18 mouse cellular contexts compared by ENCODE assay signal in genomic region chr1:152578944-152579343, GRCm38 (mm10).
DNase-seq lines count a peak whose midpoint lies in the region; ATAC-seq lines count a peak whose summit lies in the region.
"Had no signal": no experiment of that assay in that cellular context is flagged by ENCODE, and none has a peak within 500 bp of the region (broad histone marks: within the 10 kb centered on the region; RNA-seq: fewer than 3 reads in every experiment).

No protein-coding gene starts in this region.

- H3K4me1 ChIP-seq in heart, embryonic 15.5 days (replicated peaks), result peaks cover 71% of the 10 kb centered on the region
- peaks cover 63% of the 10 kb centered on the region for H3K4me1 ChIP-seq in brown adipose tissue, adult 24 weeks (ENCODE audit: control insufficient read depth, insufficient read depth, insufficient read length, low read length)
- H3K4me1 ChIP-seq in embryonic facial prominence, embryonic 10.5 days, result peaks cover 97% of the 10 kb centered on the region
- peaks cover 66% of the 10 kb centered on the region for H3K4me1 ChIP-seq in kidney, embryonic 16.5 days (ENCODE audit: insufficient read depth, low read length)
- H3K4me1 ChIP-seq in forebrain, embryonic 15.5 days, result peaks cover 15% of the 10 kb centered on the region

- DNase-seq in heart, postnatal 36 days, result no peak
- DNase-seq in embryonic facial prominence, embryonic 10.5 days (ENCODE audit: low spot score), result no peak
- DNase-seq in spleen, postnatal 4 days (ENCODE audit: low spot score in 2 of 2), result no peak
- DNase-seq: cerebellum, adult 9-10 months; embryo, embryonic 11 days; right cerebral cortex, postnatal 14 days; spleen, adult 18-20 months had no signal

- WGBS in heart, embryonic 15.5 days, result 59% methylated on average over 5 of the region's 5 CpGs
- WGBS in embryonic facial prominence, embryonic 10.5 days, result 53% methylated on average over 5 of the region's 5 CpGs
- 56% methylated on average over 5 of the region's 5 CpGs for WGBS in kidney, embryonic 16.5 days
- WGBS in forebrain, embryonic 15.5 days, result 66% methylated on average over 5 of the region's 5 CpGs

- intact Hi-C loops in heart, postnatal 36 days (cut with DNase I), result loop anchor here (2.0 kb wide), 1 partner anchor 44 kb away; no protein-coding TSS in a partner anchor

- H3K27ac ChIP-seq in heart, embryonic 15.5 days, result peak overlapping the region; percentile 48; the same call in 1 of the 2 replicates
- H3K27ac ChIP-seq in brown adipose tissue, adult 24 weeks (replicated peaks; ENCODE audit: low read depth, low read length), result peak overlapping the region; percentile 77
- peak overlapping the region; percentile 24; the same call in 1 of the 2 replicates for H3K27ac ChIP-seq in embryonic facial prominence, embryonic 10.5 days (replicated peaks)
- peak overlapping the region; percentile 48; the same call in 1 of the 2 replicates for H3K27ac ChIP-seq in kidney, embryonic 16.5 days (ENCODE audit: low read length)
- no peak overlapping the region for H3K27ac ChIP-seq in forebrain, embryonic 15.5 days (replicated peaks)
- H3K27ac ChIP-seq: embryonic facial prominence, embryonic 15.5 days; liver, embryonic 15.5 days had no signal

- no peak overlapping the region for H3K4me2 ChIP-seq in heart, embryonic 15.5 days
- no peak overlapping the region for H3K4me2 ChIP-seq in kidney, embryonic 16.5 days (replicated peaks; ENCODE audit: low read depth, low read length)
- no peak overlapping the region for H3K4me2 ChIP-seq in forebrain, embryonic 15.5 days (replicated peaks)
- H3K4me2 ChIP-seq: embryonic facial prominence, embryonic 15.5 days; liver, embryonic 15.5 days; neural tube, embryonic 15.5 days had no signal

- H3K36me3 ChIP-seq in heart, embryonic 15.5 days, result peaks cover 2% of the 10 kb centered on the region; the same call in 1 of the 2 replicates
- H3K36me3 ChIP-seq in embryonic facial prominence, embryonic 10.5 days (replicated peaks), result no peaks in the 10 kb centered on the region
- H3K36me3 ChIP-seq in kidney, embryonic 16.5 days (ENCODE audit: insufficient read depth, low read length), result no peaks in the 10 kb centered on the region
- no peaks in the 10 kb centered on the region for H3K36me3 ChIP-seq in forebrain, embryonic 15.5 days
- H3K36me3 ChIP-seq: embryonic facial prominence, embryonic 15.5 days; liver, embryonic 15.5 days; neural tube, embryonic 15.5 days had no signal

- no peak overlapping the region for H3K4me3 ChIP-seq in heart, embryonic 15.5 days
- H3K4me3 ChIP-seq in brown adipose tissue, adult 24 weeks (ENCODE audit: insufficient read depth, low read depth, low read length), result no peak overlapping the region
- H3K4me3 ChIP-seq in embryonic facial prominence, embryonic 10.5 days, result no peak overlapping the region
- no peak overlapping the region for H3K4me3 ChIP-seq in kidney, embryonic 16.5 days (ENCODE audit: low read length)
- no peak overlapping the region for H3K4me3 ChIP-seq in forebrain, embryonic 15.5 days
- H3K4me3 ChIP-seq: embryonic facial prominence, embryonic 15.5 days; layer of hippocampus, adult 2 months; liver, embryonic 15.5 days; megakaryocyte, embryonic 14.5 days; neural tube, embryonic 15.5 days had no signal

- no peaks in the 10 kb centered on the region for H3K27me3 ChIP-seq in heart, embryonic 15.5 days
- peaks cover 20% of the 10 kb centered on the region for H3K27me3 ChIP-seq in embryonic facial prominence, embryonic 10.5 days (replicated peaks; ENCODE audit: low read depth, poor library complexity, severe bottlenecking)
- no peaks in the 10 kb centered on the region for H3K27me3 ChIP-seq in kidney, embryonic 16.5 days (ENCODE audit: insufficient read depth, low read length)
- no peaks in the 10 kb centered on the region for H3K27me3 ChIP-seq in forebrain, embryonic 15.5 days
- H3K27me3 ChIP-seq: embryonic facial prominence, embryonic 15.5 days; neural tube, embryonic 15.5 days had no signal

- no peak overlapping the region for H3K9ac ChIP-seq in heart, embryonic 15.5 days
- no peak overlapping the region for H3K9ac ChIP-seq in kidney, embryonic 16.5 days (replicated peaks; ENCODE audit: low read length)
- no peak overlapping the region for H3K9ac ChIP-seq in forebrain, embryonic 15.5 days (replicated peaks)
- H3K9ac ChIP-seq: embryonic facial prominence, embryonic 15.5 days; liver, embryonic 15.5 days; neural tube, embryonic 15.5 days had no signal

- no peak for ATAC-seq in heart, embryonic 15.5 days (replicated peaks; ENCODE audit: insufficient number of reproducible peaks, insufficient read depth, low FRiP score, low read depth)
- ATAC-seq in kidney, embryonic 16.5 days (ENCODE audit: low FRiP score, low TSS enrichment), result no peak
- no peak for ATAC-seq in forebrain, embryonic 15.5 days (replicated peaks)
- ATAC-seq: forebrain, postnatal 0 days; midbrain, embryonic 16.5 days had no signal

- no peaks in the 10 kb centered on the region for H3K9me3 ChIP-seq in heart, embryonic 15.5 days (replicated peaks)
- no peaks in the 10 kb centered on the region for H3K9me3 ChIP-seq in embryonic facial prominence, embryonic 10.5 days
- no peaks in the 10 kb centered on the region for H3K9me3 ChIP-seq in kidney, embryonic 16.5 days (ENCODE audit: low read length)
- no peaks in the 10 kb centered on the region for H3K9me3 ChIP-seq in forebrain, embryonic 15.5 days
- H3K9me3 ChIP-seq: embryonic facial prominence, embryonic 15.5 days; liver, embryonic 15.5 days; megakaryocyte, embryonic 14.5 days; neural tube, embryonic 15.5 days had no signal
